Mouse (Mus musculus): ENCODE measurements at regions not wholly inside any gene's neighbourhood (a gene's known extent, or its start where the extent isn't known, plus 50 kb on each side); places are given as distances from the start of the nearest gene placed in this dataset.

DNA sequence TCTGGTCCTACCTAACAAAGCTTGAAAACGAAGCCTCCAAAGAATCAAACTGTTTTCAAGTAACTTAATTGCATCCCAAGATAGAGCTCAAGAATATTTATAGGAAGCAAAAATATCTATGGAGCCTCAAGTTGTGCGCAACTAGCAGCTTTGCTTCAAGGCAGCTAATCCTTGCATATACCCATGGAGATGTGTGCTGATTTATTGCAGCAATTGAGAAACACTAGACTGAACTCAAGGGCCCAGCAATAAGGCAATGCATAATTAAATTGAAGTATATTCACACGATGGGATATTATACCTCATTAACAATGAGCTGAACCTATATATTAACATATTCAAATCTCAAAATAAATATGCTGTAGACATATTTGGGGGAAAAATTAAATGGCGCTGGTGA lies 135.3 kb downstream of the Minar1 start:
- no peak for TF ChIP-seq CHD2 (IDR thresholded peaks at IDR 0.05; ENCODE audit: low read length)
- no peak for TF ChIP-seq CTCF (conservative IDR thresholded peaks at IDR 0.05 in 1 of 2, IDR thresholded peaks at IDR 0.05 in 1 of 2; ENCODE audit: low read depth in 2 of 2, low read length in 2 of 2)
- no peak for TF ChIP-seq UBTF (IDR thresholded peaks at IDR 0.05; ENCODE audit: low read depth, low read length)
- no peak for TF ChIP-seq NRF1 (IDR thresholded peaks at IDR 0.05; ENCODE audit: low read depth, low read length)
- no peak for TF ChIP-seq ZKSCAN1 (IDR thresholded peaks at IDR 0.05; ENCODE audit: borderline replicate concordance, low read depth, low read length)

Measured in CH12.LX (cell line).